In the genomic region with DNA sequence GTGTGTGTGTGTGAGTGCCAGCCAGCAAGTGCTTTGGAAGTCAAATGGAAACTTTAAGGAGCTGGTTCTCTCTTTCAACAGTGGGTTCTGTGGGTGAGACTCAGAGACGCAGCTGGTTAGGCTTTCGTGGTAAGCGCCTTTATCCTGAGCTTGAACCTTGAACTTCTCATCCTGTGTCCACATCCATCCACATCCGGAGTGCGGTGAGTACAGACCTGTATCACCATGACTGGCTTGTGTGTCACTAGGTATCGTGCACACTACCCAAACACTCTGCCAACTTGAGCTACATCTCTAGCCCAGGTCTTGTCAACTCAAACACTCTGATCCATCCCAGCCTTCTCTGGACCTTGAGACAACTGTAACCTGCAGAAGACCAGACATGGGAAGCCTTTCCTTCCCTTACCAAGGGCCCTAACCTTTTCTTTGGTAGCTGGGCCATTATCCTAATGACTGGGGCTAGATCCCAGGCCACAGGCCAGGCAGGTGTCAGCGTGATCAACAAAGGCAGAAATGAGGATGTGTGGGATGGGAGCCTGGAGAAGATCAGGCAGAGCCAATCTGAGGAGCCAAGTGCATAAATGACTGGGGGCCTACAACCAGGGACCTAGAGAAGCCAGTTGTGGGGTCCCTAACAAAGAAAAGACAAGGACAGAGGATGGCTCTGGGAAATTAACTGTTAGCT, we compare ENCODE assay signal across 1 mouse cellular context.
TF ChIP-seq lines count a peak whose summit lies in the region.

No protein-coding gene starts in this region.

TF ChIP-seq in MEL, 35 proteins besides CTCF, POLR2A, EP300 and RAD21:
- no peak for TF ChIP-seq ZNF384 (IDR thresholded peaks at IDR 0.05; ENCODE audit: low read depth, low read length)
- TF ChIP-seq JUND (IDR thresholded peaks at IDR 0.05; ENCODE audit: low read depth, low read length), result no peak
- no peak for TF ChIP-seq MXI1 (IDR thresholded peaks at IDR 0.05; ENCODE audit: low read depth, low read length)
- TF ChIP-seq TAL1 (IDR thresholded peaks at IDR 0.05; ENCODE audit: low read length), result no peak
- TF ChIP-seq MEF2A (IDR thresholded peaks at IDR 0.05; ENCODE audit: extremely low read depth, insufficient replicate concordance, low read depth, low read length, poor library complexity, severe bottlenecking), result no peak
